Mouse (Mus musculus) hindbrain, embryonic 13.5 days (tissue): ENCODE measurements at regions not wholly inside any gene's neighbourhood (a gene's known extent, or its start where the extent isn't known, plus 50 kb on each side); places are given as distances from the start of the nearest gene placed in this dataset.
"Not testable (repeated sequence)": the region's sequence is repeated elsewhere in the genome, so short reads cannot be mapped to it uniquely, and the experiment has no call there.

ENCODE experiments used
- ATAC-seq: fragments of 200-750 bp; cut with Nextera tagmentation; 2 replicates; pipeline ENCODE4 v1.8.0; 2017; ENCODE audit warnings: moderate TSS enrichment; ENCODE audit not compliant: low FRiP score
- H3K27ac ChIP-seq: fragments of 300-500 bp; sonication (generic); 2 replicates; pipeline ENCODE4 v1.5.1; 2015; ENCODE audit warnings: inconsistent platforms, mild to moderate bottlenecking, moderate library complexity
- H3K27me3 ChIP-seq: fragments of 300-500 bp; sonication (generic); 2 replicates; pipeline ENCODE4 v1.6.1; 2015; ENCODE audit warnings: mild to moderate bottlenecking, inconsistent platforms
- H3K36me3 ChIP-seq: fragments of 300-500 bp; sonication (generic); 2 replicates; pipeline ENCODE4 v1.6.1; 2015; ENCODE audit warnings: mild to moderate bottlenecking, inconsistent platforms
- H3K4me1 ChIP-seq: fragments of 300-500 bp; sonication (generic); replicated peaks from 2 replicates; pipeline ENCODE4 v1.6.1; 2015; ENCODE audit warnings: inconsistent platforms
- H3K4me2 ChIP-seq: fragments of 300-500 bp; sonication (generic); 2 replicates; pipeline ENCODE4 v1.6.1; 2015; ENCODE audit warnings: inconsistent platforms, mild to moderate bottlenecking, moderate library complexity
- H3K4me3 ChIP-seq: fragments of 300-500 bp; sonication (generic); 2 replicates; pipeline ENCODE4 v1.5.1; 2015; ENCODE audit warnings: mild to moderate bottlenecking, inconsistent platforms
- H3K9ac ChIP-seq: fragments of 300-500 bp; sonication (generic); 2 replicates; pipeline ENCODE4 v1.6.1; 2015; ENCODE audit warnings: mild to moderate bottlenecking, inconsistent platforms
- H3K9me3 ChIP-seq: fragments of 300-500 bp; sonication (generic); 2 replicates; pipeline ENCODE4 v1.6.1; 2016; ENCODE audit warnings: inconsistent platforms
- WGBS: fragments of 180-500 bp; shearing (Covaris S2); methylation state at CpG from one replicate; pipeline ENCODE4 v1.1.7; 2015; 5-methylcytosine and 5-hydroxymethylcytosine counted together

GRCm38 (mm10) chr11:52460190-52460780, 64.1 kb downstream of the 9530068E07Rik start:
- Histone ChIP-seq H3K4me2 (no peak overlapping the region), H3K4me1 (peaks cover 14% of the 10 kb centered on the region), H3K9me3 (no peaks in the 10 kb centered on the region), H3K27ac (no peak overlapping the region), H3K9ac (no peak overlapping the region), H3K4me3 (no peak overlapping the region), H3K36me3 (no peaks in the 10 kb centered on the region), H3K27me3 (0 out of 2 replicates have a peak, but pooled peaks cover 3% of the 10 kb centered on the region)
- 51% methylated on average over 7 of the region's 7 CpGs for WGBS
- ATAC-seq: no peak

GRCm38 (mm10) chr11:52471128-52471527, 74.9 kb downstream of the 9530068E07Rik start:
- WGBS: 87% methylated on average over 6 of the region's 6 CpGs
- H3K36me3 ChIP-seq, H3K27ac ChIP-seq, ATAC-seq, H3K4me2 ChIP-seq, H3K4me1 ChIP-seq, H3K4me3 ChIP-seq, H3K27me3 ChIP-seq, H3K9me3 ChIP-seq, H3K9ac ChIP-seq: not testable (repeated sequence)

- 76% methylated on average over 10 of the region's 10 CpGs for WGBS
- H3K9ac ChIP-seq, H3K36me3 ChIP-seq, H3K27me3 ChIP-seq, H3K27ac ChIP-seq, H3K4me3 ChIP-seq, H3K9me3 ChIP-seq, H3K4me2 ChIP-seq, H3K4me1 ChIP-seq, ATAC-seq: not testable (repeated sequence)
These were observed 83.9 kb downstream of the 9530068E07Rik start for GRCm38 (mm10) chr11:52480111-52480510.

GRCm38 (mm10) chr11:52480694-52481093, 84.5 kb downstream of the 9530068E07Rik start:
- H3K4me3 ChIP-seq, H3K27ac ChIP-seq, H3K9me3 ChIP-seq, H3K4me1 ChIP-seq, ATAC-seq, H3K36me3 ChIP-seq, H3K27me3 ChIP-seq, H3K9ac ChIP-seq, H3K4me2 ChIP-seq: not testable (repeated sequence)
- 87% methylated on average over 24 of the region's 24 CpGs for WGBS

- H3K9me3 ChIP-seq, H3K4me1 ChIP-seq, H3K36me3 ChIP-seq, H3K27me3 ChIP-seq, H3K27ac ChIP-seq, ATAC-seq, H3K4me3 ChIP-seq, H3K9ac ChIP-seq, H3K4me2 ChIP-seq: not testable (repeated sequence)
- WGBS: 95% methylated on average over 6 of the region's 8 CpGs
These were observed 87.3 kb downstream of the 9530068E07Rik start for GRCm38 (mm10) chr11:52483534-52483933.

- H3K27me3 ChIP-seq, H3K9ac ChIP-seq, ATAC-seq, H3K4me2 ChIP-seq, H3K4me3 ChIP-seq, H3K9me3 ChIP-seq, H3K27ac ChIP-seq, H3K36me3 ChIP-seq, H3K4me1 ChIP-seq: not testable (repeated sequence)
- 63% methylated on average over 4 of the region's 4 CpGs for WGBS
These were observed 92.3 kb downstream of the 9530068E07Rik start for GRCm38 (mm10) chr11:52488538-52488937.

GRCm38 (mm10) chr11:52493336-52493735, 97.1 kb downstream of the 9530068E07Rik start:
- Histone ChIP-seq H3K9me3 (peaks cover 4% of the 10 kb centered on the region; the same call in 1 of the 2 replicates), H3K27ac (no peak overlapping the region), H3K36me3 (no peaks in the 10 kb centered on the region), H3K4me2 (no peak overlapping the region), H3K9ac (no peak overlapping the region), H3K27me3 (no peaks in the 10 kb centered on the region), H3K4me1 (no peaks in the 10 kb centered on the region), H3K4me3 (no peak overlapping the region)
- 79% methylated on average over 6 of the region's 6 CpGs for WGBS
- ATAC-seq: no peak

DNA sequence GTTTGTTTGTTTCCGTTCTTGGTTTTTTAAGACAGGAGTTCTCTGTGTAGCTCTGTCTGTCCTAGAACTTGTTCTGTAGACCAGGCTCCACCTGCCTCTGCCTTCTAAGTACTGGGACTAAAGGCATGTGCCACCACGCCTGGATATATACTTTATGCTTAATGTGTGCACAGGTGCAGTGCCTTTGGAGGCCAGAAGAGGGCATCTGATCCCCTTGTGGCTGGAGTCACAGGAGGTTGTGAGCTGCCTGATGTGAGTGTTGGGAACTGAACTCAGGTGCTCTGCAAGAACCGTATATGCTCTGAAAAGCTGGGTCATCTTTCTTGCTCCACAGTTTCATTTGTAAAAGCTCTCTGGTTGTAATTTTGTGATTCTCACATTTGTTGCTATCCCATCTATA, 100.7 kb downstream of the 9530068E07Rik start:
- Histone ChIP-seq H3K4me1 (no peaks in the 10 kb centered on the region), H3K9ac (no peak overlapping the region), H3K27ac (no peak overlapping the region), H3K36me3 (no peaks in the 10 kb centered on the region), H3K4me3 (no peak overlapping the region), H3K4me2 (no peak overlapping the region), H3K27me3 (no peaks in the 10 kb centered on the region), H3K9me3 (peaks cover 4% of the 10 kb centered on the region; the same call in 1 of the 2 replicates)
- 88% methylated on average over 3 of the region's 3 CpGs for WGBS
- ATAC-seq: no peak

DNA sequence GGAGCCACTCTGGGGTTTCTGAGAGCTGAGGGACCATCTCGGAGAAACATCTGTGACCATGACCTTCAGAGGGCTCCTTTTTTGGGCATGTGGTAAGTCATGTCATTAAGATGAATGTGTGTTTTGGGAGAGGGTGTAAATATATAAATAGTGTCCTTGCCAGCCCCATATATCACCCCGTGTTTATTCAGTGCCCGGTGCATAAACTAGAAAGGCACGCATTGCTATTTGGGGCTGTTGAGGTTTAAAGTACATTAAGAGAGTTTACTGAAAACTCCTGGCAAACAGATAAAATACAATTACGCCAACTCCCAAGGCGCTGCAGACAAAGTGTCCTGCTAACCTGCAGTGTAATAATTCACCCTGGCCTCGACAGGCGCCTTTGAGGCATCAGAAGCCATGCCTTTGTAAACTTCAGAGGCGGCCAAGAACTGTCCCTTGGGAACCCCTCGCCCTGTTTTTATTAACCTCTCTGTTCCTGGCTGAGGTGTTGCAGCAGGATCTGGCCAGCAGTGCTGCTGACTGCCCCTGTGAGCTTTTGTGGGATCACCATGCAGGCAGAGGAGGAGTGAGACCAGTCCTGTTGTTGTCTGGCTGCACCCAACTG, 106.6 kb downstream of the 9530068E07Rik start:
- no peak for ATAC-seq
- Histone ChIP-seq H3K9ac (no peak overlapping the region), H3K4me1 (peaks cover 8% of the 10 kb centered on the region; the same call in 1 of the 2 replicates), H3K9me3 (no peaks in the 10 kb centered on the region), H3K4me3 (no peak overlapping the region), H3K4me2 (no peak overlapping the region), H3K27ac (no peak overlapping the region), H3K27me3 (no peaks in the 10 kb centered on the region), H3K36me3 (no peaks in the 10 kb centered on the region)
- 45% methylated on average over 10 of the region's 10 CpGs for WGBS

DNA sequence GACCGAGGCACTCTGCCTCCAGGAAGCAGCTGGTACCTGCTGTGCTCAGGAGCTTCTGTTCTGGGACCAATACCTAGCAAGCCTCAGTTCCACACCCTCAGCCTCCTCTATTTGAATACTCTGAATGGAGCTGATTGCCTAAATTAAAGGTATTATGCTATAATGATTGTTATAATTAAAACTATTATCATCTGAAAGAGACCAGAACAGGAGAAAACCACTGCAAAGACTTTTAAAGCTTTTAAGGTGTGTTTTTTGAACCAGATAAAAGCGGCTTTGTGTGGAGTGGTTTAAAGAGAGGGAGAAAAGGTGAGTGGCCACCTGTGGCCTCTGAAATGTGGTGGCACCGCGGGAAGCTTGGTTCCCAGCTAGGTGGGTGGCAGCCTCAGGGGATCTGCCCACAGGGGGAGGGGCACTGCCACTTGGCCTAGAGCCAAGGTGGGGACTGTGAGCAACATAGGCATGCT, 115.6 kb downstream of the 9530068E07Rik start:
- no peak overlapping the region for H3K27ac ChIP-seq
- H3K4me1 ChIP-seq: no peaks in the 10 kb centered on the region
- H3K27me3 ChIP-seq: 0 out of 2 replicates have a peak, but pooled peaks cover 5% of the 10 kb centered on the region
- H3K36me3 ChIP-seq: no peaks in the 10 kb centered on the region
- H3K9me3 ChIP-seq: 0 out of 2 replicates have a peak, but pooled peaks cover 4% of the 10 kb centered on the region
- H3K4me2 ChIP-seq: no peak overlapping the region
- WGBS: 55% methylated on average over 4 of the region's 4 CpGs
- no peak overlapping the region for H3K4me3 ChIP-seq
- ATAC-seq: no peak
- no peak overlapping the region for H3K9ac ChIP-seq

- Histone ChIP-seq H3K4me2 (no peak overlapping the region), H3K9ac (no peak overlapping the region), H3K4me1 (peaks cover 6% of the 10 kb centered on the region), H3K36me3 (no peaks in the 10 kb centered on the region), H3K9me3 (no peaks in the 10 kb centered on the region), H3K27ac (no peak overlapping the region), H3K4me3 (no peak overlapping the region), H3K27me3 (0 out of 2 replicates have a peak, but pooled peaks cover 5% of the 10 kb centered on the region)
- WGBS: 75% methylated on average over 5 of the region's 5 CpGs
- no peak for ATAC-seq
These were observed 121.1 kb downstream of the 9530068E07Rik start for GRCm38 (mm10) chr11:52517330-52517729.

DNA sequence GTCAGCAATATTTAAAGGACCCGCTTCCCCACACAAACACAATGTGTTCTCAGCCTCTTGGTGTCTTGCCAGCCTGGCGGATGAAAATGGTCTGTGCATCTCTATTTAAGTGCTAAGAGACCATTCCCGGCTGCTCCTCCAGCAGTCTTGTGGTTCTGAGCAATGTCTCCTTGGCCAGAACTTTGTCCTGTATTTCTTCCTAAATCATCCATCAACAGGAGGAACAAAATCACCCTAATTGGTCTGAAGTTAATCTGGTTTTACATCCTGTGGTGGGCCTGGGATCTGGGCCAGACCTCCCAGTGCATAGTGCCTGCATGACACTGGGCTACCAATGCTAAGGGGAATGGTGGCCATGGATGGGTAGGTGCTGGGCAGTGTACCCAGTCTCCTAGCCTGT, 123.6 kb downstream of the 9530068E07Rik start:
- Histone ChIP-seq H3K9me3 (no peaks in the 10 kb centered on the region), H3K4me1 (peaks cover 6% of the 10 kb centered on the region), H3K9ac (no peak overlapping the region), H3K36me3 (no peaks in the 10 kb centered on the region), H3K27ac (no peak overlapping the region), H3K4me2 (no peak overlapping the region), H3K4me3 (no peak overlapping the region), H3K27me3 (0 out of 2 replicates have a peak, but pooled peaks cover 5% of the 10 kb centered on the region)
- ATAC-seq: no peak; the same call in 1 of the 2 replicates
- 67% methylated on average over 3 of the region's 3 CpGs for WGBS

DNA sequence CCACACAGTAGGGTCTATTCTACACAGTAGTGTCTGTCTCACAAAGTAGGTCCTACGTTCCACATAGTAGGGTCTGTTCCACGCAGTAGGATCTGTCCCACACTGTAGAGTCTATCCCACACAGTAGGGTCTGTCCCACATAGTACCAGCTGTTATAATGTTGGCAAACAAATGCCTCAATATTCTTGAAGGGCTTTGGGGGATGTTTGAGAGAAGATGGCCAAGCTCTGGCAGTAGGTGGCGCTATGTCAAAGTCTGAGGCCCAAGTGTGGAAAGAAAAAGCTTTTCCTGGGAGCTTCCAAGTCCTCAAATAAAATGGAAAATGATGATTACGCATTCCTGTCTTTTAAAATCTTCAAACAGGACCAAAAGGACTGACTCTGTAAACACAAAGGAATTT, 125.7 kb downstream of the 9530068E07Rik start:
- no peak overlapping the region for H3K9ac ChIP-seq
- H3K27me3 ChIP-seq: no peaks in the 10 kb centered on the region
- H3K9me3 ChIP-seq: no peaks in the 10 kb centered on the region
- no peaks in the 10 kb centered on the region for H3K36me3 ChIP-seq
- H3K4me1 ChIP-seq: peaks cover 12% of the 10 kb centered on the region
- H3K4me2 ChIP-seq: no peak overlapping the region
- H3K27ac ChIP-seq: no peak overlapping the region
- WGBS: 48% methylated on average over 4 of the region's 4 CpGs
- 0 out of 2 replicates have a peak, but pooled peaks have one; percentile 13 for ATAC-seq
- no peak overlapping the region for H3K4me3 ChIP-seq
